Mouse (Mus musculus): ENCODE results near the gene Casc1.

Gene Casc1

DNA sequence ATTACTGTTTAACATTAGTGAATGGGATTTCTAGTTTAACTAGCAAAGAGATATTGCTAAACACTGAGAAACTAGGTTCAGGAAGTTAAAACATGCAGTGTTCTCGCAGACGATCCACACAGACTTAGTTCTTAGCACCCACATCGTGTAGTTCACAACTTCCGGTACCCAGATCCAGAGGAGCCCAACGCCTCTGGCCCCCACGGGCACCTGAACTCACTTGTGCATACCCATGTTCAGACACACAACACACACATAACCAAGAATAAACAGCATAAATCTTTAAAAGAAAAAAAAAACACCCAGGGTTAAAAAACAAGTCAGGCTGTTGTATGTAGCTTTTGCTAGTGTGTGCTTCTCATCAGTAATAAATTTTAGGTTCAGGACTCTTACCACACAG, 6.4 kb downstream of the Casc1 start:
- DNase-seq (ENCODE audit: low spot score in 2 of 2) = no peak

DNA sequence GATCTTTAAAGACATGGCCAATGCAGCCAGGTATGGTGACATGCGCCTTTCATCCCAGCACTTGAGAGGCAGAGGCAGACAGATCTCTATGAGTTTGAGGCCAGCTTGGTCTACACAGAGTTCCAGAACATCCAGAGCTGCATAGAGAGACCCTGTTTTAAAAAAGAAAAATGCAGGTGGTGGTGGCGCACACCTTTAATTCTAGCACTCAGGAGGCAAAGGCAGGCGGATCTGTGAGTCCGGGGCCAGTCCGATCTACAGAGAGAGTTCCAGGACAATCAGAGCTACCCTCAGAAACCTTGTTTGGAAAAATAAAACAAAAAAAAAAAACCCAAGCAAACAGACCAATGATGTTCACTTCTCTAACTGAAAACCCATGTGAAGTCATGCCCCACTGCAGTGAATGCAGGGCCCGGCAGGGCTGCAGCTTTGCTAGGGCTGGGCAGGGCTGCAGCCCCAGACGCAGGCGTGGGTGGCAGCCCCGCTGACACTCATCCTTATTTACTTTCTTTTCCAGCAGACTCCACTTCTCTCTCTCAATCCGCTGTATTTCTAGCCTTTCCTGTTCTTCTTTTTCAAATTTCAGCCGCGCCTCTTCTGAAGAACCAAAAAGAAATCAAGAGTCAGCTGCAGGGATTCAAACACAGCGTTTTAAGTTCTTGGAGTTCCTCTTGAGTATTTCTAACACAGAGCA, 8.2 kb downstream of the Casc1 start:
- DNase-seq (ENCODE audit: low spot score in 2 of 2) = no peak

DNA sequence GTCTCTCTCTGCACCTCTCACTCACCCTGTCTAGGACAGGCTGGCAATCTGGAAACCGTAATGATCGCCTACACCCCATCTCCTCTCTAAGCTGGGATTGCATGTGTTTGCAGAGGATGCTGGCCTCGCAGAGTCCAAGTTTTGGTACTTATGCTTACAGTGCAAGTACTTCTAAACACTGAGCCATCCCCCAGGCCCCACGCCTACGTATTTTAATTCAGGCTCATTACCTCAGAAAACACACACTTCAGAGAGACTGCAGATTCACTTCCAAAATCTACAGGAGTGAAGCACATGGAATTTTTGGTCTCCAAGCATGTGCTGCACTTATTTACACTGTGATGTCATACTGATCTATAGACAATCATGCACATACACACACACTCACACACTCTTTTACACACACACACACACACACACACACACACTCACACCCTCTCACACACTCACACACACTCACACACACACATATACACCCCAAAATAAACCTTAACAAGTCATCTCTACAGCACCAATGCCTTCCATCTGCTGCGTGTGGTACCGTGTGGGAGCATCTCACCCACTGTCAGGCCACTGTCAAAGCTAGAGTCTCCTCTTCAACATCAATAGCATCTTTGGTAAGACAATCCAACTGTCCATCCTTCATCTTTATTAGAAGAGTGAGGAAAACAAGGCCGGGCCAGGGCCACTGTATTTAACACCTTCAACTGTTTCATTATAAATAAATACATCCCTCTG, 12.7 kb downstream of the Casc1 start:
- DNase-seq (ENCODE audit: low spot score in 2 of 2) = peak in 1 of 2 experiments; percentile 49

- no peak for DNase-seq (ENCODE audit: low spot score in 2 of 2)
Measured at GRCm38 (mm10) chr6:145193446-145193845, 17.4 kb downstream of the Casc1 start.

GRCm38 (mm10) chr6:145193038-145193437, 17.8 kb downstream of the Casc1 start:
- DNase-seq (ENCODE audit: low spot score in 2 of 2) = no peak

DNA sequence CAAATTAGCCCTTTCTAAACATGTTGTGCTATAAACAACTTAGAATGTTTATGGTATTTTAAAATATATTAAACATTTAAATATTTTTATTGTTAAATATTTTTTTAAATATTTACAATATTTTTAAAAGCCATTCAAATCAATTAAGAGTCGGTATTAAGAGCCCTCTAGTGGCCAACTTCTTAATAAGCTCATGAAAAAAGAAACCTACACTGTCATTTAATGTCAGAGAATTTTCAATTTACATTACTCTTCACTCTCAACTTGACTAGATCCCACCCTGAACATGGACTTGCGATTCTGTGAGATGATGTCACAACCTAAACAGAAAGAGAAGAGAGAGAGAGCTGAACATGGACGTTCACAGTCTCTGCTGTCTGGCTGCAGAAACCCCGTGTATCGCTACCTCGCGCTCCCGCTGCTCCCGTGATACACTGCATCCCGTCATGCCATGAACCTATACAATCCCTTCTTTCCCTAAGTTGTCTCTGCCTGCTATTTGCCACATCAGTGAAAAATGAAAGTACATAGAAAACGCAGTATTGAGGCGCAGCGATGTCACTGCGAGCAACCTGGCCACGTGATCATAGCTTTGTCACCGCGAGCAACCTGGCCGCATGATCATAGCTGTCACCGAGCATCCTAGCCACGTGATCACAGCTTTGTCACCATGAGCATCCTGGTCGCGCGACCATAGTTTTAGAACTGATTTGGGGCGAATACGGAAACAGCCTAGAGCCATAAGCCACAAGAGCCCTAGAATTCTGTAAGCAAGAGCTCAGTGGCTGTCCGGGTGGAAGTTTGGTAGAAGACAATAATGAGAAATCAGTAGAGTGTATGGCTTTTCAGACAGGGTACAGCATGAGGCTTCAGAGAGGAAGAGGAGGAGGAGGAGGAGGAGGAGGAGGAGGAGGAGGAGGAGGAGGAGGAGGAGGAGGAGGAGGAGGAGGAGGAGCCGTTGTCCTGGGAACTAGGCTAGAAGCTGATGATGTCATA, 23.4 kb downstream of the Casc1 start:
- peak; percentile 58 to 63 for DNase-seq (ENCODE audit: low spot score in 2 of 2)

- no peak for DNase-seq (ENCODE audit: low spot score in 2 of 2)
Measured at GRCm38 (mm10) chr6:145186096-145186495, 24.7 kb downstream of the Casc1 start.

DNA sequence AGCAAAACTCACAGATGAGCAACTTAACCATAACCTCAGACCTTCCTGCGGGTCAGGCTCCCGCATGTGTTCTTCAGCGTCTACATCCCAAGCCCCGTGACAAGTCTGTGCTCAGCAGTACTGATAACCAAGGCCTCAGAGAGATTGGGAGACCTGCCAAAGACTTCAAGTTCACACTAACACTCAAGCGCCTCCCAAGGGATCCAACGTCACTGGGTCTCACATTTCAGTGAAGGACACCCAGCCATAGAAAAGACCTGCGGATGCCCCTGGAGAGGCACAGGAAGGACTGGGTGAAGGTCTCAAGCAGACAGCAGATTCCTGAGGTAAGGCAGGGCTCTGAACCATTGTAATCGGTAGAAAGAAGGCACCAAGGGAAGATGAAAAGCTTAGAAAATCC, 28.8 kb downstream of the Casc1 start:
- no peak for DNase-seq (ENCODE audit: low spot score in 2 of 2)

DNA sequence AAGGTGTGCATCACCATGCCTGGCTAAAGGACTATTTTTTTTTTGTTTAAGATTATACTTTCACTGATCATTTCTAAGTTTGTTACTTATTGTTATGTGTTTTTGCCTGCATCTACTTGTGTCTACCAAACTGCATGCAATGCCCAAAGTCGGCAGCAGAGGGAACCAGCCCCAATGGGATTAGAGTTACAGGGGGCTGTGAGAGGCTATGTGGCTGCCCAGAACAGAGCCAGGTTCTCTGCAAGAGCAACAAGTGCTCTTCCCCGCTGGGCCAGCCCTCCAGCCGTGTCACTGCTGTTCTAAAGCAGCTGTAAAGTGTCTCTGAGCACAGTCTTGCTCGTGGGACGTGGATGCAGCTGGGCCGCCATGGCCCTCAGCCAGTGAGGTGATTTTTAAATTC, 31.1 kb downstream of the Casc1 start:
- DNase-seq (ENCODE audit: low spot score in 2 of 2) = peak in 1 of 2 experiments; percentile 31

DNA sequence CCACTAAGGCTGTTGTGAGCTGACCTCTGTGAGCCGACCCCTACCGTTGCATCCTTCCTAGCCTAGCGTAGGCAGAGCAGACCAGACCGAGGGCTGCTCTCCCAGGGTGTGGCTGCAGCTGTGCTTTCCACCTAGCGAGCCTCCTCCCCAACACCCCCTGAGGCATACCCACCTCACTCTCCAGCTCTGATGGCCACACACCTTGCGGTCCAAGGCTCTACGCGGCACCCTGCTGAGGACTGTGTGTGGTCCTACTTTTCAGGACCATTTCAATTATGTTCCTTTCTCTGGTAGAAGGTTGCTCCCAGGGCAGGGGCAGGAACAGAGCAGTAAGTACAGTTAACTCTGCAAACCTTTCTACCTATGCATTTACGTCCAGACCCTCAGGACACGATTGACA, 34.3 kb downstream of the Casc1 start:
- no peak for DNase-seq (ENCODE audit: low spot score in 2 of 2)

DNA sequence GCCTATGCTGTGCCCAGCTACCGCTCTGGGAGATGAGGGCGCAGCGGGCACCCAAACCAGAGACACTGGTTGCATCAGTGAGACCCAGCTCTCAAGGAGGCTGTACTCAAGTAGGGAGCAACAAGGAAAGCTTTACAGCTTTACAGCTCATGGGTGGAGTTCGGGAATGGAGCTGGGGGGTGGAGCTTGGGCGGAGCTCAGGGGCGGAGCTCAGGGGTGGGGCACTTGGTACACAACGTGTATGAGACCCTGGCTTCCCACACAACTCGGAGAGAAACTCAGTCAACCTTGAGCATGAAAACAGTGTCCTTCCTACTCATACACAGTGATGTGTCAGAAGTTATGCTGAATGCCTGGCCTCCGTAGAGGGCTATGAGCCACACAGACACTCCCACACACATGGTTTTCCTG, 35.2 kb downstream of the Casc1 start:
- no peak for DNase-seq (ENCODE audit: low spot score in 2 of 2)

DNA sequence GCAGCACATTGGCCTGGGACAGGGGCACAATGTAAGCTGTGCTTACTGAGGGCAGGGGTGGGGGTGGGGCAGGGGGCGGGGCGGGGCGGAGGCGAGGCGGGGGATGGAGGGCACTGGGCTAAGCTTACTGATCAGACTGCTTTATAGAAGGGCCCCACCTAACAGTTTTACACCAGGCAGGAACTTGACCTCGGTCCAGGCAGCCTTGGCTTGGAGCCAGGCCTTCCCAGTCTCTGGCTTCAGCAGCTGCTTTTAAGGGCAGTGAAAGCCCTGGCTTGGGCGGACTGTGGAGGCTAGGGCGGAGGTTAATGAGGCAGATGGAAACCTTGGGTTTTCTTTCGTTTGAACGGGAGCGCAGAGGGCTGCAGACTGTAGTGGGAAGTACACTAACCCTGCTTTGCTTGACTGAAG, 37.0 kb downstream of the Casc1 start:
- DNase-seq (ENCODE audit: low spot score in 2 of 2) = peak in 1 of 2 experiments; percentile 30

DNA sequence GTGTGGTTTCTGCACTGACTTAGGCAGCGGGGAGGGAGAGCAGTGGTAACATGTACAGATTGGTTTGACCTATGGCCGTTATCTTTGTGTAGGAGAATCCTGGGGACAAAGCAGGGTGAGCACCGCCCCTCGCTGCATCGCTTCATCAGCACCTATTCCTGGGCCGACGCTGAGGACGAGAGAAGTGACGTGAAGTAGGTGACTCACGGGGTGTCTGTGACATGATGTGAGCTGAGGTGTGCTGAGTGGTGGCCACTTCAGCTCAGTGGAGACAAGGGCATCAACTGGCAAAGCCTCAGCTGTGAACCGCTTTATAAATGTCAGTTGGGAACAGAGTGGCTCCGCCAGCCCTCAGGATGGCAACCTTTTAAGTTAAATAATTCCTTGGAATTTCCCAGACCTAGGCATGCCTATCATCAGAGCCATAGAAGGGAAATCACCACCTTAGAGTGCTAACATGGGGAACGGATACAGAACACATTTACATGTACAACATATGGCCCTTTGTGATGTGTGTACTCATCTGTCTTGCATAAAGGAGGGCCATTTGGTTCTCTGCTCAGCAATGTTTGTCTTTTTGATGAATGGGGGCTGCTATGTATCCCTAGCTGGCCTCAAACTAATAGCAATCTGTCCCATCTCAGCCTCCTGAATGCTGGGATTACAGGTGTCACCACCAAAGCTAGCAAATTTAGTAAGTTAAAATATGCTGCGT, 38.8 kb downstream of the Casc1 start:
- no peak for DNase-seq (ENCODE audit: low spot score in 2 of 2)

DNA sequence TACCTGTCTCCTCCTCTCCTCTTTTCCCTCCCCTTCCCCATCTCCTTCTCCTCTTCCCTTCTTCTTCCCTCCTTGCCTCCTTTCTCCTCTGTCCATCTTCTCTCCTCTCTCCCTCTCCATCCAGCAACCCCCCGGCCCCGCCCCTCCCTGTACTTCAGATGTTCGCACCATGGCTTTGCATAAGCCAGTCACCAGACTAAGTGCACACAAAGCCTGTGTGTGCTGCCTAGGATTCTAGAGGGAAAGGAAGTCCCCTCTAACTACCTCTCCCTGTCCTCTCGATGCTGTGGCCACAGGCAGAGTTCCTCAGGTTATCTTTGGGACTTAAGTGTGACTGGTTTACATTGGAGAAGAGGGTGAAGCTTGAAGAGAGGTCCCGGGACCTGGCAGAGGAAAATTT, 50.2 kb downstream of the Casc1 start:
- no peak for DNase-seq (ENCODE audit: low spot score in 2 of 2)

GRCm38 (mm10) chr6:145158619-145159018, 52.2 kb downstream of the Casc1 start:
- no peak for DNase-seq (ENCODE audit: low spot score in 2 of 2)

DNA sequence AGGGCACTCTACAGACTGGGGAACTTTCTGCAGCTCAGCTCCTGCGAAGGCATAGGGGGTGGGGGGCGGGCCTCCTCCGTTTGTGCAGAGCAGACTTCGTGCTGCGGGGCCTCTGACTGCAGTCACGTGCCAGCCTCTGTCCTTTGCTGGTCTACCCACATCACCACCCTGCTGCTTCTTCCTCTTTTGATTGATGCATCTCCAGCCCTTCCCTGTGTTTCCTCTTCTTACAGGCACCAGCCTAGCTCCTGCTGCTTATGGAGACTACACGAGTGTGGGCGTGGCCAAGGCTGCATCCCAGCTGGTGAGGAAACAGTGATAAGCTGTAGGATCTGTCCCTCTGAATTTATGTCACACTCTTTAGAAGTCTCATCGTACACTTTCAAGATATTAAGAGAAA, 61.8 kb downstream of the Casc1 start:
- peak in 1 of 2 experiments; percentile 19 for DNase-seq (ENCODE audit: low spot score in 2 of 2)

DNA sequence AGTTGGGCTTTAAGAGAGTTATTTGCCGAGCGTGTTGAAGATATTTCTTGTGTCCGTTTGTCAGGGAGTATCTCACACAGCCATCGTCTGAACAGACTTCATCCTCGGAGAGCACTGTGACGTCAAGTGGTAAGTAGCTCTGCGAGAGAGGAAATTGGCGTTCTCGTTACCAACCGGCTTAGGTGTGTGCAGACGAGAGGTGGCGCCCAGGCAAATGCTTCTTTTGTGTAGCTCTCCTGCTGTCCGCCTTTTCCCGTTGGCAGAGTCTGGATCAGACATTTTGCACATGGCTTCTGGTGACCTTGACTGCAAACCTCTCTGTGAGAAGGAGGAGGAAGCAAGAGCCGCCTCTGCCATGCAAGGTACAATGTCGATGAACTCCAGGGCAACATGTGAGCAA, 63.1 kb downstream of the Casc1 start:
- no peak for DNase-seq (ENCODE audit: low spot score in 2 of 2)

DNA sequence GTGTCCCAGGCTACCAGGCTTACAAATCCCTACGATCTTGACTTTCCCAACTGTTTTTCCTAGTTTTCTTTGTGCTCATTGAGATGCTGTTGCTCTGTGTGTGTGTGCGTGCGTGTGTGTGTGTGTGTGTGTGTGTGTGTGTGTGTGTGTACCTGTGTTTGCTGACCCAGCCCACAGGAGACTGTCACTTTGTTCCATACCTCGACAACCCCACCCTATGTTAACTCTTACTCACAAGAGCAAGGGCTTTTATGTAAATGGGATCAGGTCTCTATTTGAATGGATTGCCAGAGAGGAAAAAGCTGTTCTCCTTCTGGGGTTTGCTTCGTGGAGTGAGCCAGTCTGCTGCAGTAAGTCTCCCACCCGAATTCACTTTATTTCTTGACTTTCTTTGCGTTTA, 65.6 kb downstream of the Casc1 start:
- DNase-seq (ENCODE audit: low spot score in 2 of 2) = no peak

- DNase-seq (ENCODE audit: low spot score in 2 of 2) = no peak
Measured at GRCm38 (mm10) chr6:145141827-145142226, 69.0 kb downstream of the Casc1 start.

GRCm38 (mm10) chr6:145140706-145141105, 70.1 kb downstream of the Casc1 start:
- DNase-seq (ENCODE audit: low spot score in 2 of 2) = no peak

DNA sequence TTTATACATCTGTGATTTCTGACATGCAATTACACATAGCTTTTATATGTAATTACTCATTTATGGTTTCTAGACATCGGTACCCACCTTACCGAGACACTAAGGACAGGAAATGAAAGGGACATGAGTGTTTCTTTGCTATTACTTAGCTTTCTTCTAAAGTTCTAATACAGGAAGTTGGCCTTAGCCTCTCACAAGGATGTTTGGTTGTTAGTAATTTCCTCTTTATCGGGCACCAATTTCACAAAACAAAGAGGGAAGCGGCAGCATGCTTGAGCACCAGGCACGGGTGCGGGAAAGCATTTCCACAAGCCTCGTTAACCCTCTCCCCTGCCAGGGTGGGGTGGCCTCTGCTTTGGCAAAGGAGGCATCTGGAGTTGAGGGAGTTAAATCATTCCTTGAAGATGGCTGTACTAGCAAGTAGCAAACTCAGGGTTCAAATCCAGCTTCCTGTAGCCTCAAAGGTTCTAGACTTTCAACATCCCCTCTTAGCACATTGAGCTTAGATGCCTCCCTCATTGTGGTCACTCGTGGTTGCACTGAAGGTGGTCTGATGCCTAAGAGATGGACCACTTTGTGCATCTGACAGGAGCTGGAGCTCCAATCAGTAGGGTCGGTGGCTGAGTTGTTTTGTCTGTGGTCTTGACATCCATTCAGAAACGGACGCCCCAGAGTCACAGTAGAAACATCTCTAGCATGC, 70.9 kb downstream of the Casc1 start:
- no peak for DNase-seq (ENCODE audit: low spot score in 2 of 2)

Measured in frontal cortex, postnatal 36 days (tissue).